Mouse (Mus musculus): Measurements from ENCODE around the gene Mtmr12.

The Mtmr12 gene

GRCm38 (mm10) chr15:12232429-12232828 lies 27.6 kb downstream of the Mtmr12 start:
- in situ Hi-C loops (cut with MboI; ENCODE audit: low sequenced_read_pairs) = no loop called here

- in situ Hi-C loops (cut with MboI; ENCODE audit: low sequenced_read_pairs) = no loop called here
Measured at GRCm38 (mm10) chr15:12233021-12233420, 28.2 kb downstream of the Mtmr12 start.

DNA sequence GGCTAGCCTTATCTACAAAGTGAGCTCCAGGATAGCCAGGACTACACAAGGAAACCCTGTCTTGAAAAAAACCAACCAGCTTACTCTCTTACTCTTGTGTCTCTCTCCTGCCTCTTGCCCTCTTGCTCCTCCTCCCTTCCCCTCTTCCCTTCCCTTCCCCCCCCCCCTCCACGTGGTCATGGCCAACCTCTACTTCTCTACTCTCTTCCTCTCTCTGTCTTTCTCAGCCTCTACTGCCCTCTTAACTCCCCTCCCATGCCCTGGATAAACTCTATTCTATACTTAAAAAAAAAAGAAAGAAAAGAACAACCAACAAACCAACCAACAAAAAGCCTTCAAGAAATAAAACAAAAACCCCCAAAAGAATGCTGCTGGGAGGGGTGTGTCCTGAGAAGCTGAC lies 30.7 kb downstream of the Mtmr12 start:
- in situ Hi-C loops (cut with MboI; ENCODE audit: low sequenced_read_pairs) = no loop called here

GRCm38 (mm10) chr15:12235983-12236382 lies 31.2 kb downstream of the Mtmr12 start:
- in situ Hi-C loops (cut with MboI; ENCODE audit: low sequenced_read_pairs) = no loop called here

- in situ Hi-C loops (cut with MboI; ENCODE audit: low sequenced_read_pairs) = no loop called here
Measured at GRCm38 (mm10) chr15:12236961-12237360, 32.1 kb downstream of the Mtmr12 start.

DNA sequence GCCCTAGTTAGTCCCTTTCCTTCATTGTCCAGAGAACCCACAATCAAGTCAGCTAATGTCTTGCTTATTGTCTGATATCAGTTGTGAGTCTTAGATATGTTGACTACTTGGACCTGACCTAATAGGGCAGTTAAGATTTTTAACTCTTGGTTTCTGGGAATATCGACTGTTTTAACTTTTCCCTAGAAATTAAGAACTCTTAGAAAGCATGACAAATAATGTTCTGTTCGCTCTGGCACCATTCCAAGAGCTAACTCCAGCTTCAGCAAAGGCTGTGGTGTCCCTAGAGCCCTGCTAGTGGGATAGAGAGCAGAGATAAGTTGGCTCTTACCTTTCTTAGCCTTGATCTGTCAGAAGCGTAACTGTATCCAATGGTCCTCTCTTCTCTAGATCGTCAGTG lies 32.7 kb downstream of the Mtmr12 start:
- in situ Hi-C loops (cut with MboI; ENCODE audit: low sequenced_read_pairs) = no loop called here

GRCm38 (mm10) chr15:12238337-12238736 lies 33.5 kb downstream of the Mtmr12 start:
- in situ Hi-C loops (cut with MboI; ENCODE audit: low sequenced_read_pairs) = no loop called here

DNA sequence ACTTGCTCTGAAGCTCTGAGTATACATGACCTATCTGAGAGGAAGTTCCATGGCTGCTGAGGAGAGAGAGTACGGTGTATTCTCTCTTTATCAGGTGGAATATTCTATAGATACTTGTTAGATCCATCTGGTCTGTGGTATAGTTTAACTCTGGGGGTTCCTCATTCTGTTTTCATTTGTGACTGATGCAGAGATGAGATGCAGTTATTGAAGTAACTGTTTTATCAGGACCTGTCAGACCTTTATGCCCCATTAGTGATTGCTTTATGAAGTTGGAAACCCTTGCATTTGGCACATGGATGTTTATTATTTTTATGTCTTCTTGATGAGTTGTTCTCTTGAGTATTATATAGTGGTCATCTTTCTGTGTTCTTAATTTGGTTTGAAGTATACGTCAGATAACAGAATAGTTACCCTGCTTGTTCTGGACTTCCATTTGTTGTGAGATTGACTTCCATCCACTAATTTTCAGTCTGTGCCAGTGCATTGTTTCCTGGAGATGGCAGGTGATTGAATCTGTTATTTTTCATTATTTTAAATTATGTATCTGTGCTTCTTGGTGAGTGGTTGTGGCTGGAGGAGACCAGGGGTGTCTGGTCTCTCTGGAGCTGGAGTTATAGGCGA lies 36.0 kb downstream of the Mtmr12 start:
- in situ Hi-C loops (cut with MboI; ENCODE audit: low sequenced_read_pairs) = no loop called here

- in situ Hi-C loops (cut with MboI; ENCODE audit: low sequenced_read_pairs) = no loop called here
Measured at GRCm38 (mm10) chr15:12243792-12244191, 39.0 kb downstream of the Mtmr12 start.

DNA sequence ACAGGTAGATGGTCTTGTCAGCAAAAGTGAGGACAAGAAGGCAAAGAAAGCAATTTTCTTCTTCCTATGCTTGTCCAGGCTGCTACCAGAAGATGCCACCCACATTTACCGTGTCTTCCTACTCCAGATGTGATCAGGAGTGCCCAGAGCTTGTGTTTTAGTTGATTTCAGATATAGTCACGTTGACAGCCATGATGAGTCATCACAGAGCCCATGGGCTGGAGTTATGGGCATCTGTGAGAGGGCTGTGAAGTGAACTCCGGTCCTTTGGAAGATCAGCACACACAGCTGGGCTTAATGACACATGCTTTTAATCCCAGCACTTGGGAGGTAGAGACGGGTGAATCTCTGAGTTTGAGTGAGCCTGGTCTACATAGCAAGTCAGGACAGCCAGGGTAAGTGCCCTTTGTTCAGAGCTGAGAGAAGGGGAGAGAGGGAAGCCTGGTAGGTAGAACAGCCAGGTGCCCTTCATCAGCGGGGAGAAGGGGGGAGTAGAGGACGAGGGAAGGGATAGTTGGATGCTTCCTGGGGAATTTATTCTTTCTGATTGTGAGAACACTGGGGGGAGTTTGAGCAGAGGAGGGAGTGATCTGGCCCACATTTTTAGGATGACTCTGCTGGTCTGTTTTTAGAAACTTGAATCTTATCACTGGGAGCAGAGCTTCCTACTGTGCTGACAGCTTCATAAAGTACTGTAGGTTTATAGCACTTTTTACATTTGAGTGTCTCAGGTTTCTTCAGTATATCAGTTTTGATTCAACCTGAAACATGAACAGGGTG lies 40.9 kb downstream of the Mtmr12 start:
- in situ Hi-C loops (cut with MboI; ENCODE audit: low sequenced_read_pairs) = no loop called here

DNA sequence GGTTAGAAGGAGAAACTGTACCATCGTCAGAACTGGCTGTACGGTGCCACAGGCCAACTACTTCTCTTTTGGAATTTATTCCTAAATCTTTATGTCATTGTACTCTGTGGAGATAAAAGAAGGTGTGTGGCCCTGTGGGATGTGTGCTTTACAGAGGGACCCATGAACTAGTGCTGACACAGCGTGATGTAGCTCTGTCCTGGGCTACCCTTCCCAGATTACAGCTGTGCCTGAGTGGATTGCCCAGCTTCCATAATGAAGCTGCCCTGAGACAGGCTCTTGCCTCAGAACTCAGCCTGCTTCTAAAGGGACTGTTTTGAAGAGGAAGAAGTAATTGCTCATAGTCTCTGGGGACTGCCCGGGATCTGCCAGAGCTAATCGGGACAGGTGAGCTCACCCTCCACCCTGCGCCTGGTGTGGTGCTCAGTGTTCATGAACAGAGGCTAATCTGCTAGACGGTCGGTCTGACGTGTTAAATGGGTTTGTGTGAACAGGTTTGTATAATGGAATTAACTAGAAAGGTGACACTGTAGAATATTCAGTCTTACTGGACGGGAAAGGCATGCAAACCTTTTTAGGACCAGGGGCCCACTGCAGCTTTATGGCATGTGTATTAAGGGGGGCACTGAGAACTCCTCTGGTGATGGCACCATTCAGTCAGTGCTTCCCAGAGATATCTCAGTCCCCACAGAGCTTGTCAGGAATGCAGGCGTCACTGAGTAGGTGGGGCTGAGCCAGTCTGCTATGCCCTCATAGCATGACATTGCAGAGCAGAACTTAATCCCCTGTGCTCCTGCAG lies 41.7 kb downstream of the Mtmr12 start:
- in situ Hi-C loops (cut with MboI; ENCODE audit: low sequenced_read_pairs) = no loop called here

GRCm38 (mm10) chr15:12247159-12247603 lies 42.4 kb downstream of the Mtmr12 start:
- in situ Hi-C loops (cut with MboI; ENCODE audit: low sequenced_read_pairs) = no loop called here

DNA sequence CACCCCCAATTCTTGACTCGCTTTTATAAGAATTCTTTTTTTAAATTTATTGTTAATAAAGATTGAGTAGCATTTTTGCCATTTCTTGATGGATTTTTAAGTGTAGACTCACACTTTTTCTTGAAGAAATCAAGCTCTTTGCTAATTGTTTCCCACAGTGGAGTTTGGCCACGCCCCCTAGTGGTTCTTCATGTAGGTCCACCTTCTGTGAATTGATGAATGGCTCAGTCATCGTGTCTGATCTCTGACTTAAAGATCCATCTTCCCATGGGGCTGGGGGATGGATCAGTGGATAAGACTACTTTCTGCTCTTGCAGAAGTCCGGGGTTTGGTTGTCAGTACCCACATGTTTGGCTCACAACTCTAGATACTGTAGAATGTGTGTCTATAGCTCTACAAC lies 43.5 kb downstream of the Mtmr12 start:
- in situ Hi-C loops (cut with MboI; ENCODE audit: low sequenced_read_pairs) = no loop called here

DNA sequence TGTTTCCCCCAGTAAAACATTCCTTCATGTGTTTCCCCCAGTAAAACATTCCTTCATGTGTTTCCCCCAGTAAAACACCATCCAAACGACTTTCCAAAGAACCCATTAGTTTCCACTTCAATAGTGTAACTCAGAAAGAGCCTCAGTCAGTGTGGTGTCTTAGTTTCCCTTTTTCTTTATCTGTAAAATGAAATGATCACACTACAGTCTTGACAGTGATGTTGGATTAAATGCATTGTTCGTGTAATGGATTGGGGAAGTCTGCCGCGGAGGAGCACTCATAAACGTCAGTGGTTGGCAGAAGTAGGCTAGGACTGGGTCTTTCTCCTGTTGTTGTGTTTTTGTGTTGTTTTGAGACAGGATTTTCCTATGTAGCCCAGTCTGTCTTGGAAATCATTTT lies 45.5 kb downstream of the Mtmr12 start:
- in situ Hi-C loops (cut with MboI; ENCODE audit: low sequenced_read_pairs) = no loop called here

- in situ Hi-C loops (cut with MboI; ENCODE audit: low sequenced_read_pairs) = no loop called here
Measured at GRCm38 (mm10) chr15:12251416-12252140, 46.8 kb downstream of the Mtmr12 start.

DNA sequence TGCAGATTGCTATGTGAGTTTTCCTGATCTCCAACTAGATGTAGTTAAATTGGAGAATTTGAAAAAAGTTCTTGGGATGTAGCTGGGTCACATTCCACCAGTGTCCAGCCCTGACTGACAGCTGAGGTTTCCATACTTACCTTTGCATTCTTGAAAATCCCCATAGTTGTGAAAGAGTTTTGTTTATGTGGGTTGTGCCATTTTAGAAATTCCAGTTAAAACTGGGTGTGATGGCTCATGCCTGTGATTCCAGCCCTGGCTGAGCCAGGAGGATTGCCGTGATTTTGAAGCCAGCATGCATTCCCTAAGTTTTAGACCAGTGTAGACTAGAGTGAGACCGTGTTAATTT lies 47.3 kb downstream of the Mtmr12 start:
- in situ Hi-C loops (cut with MboI; ENCODE audit: low sequenced_read_pairs) = no loop called here

DNA sequence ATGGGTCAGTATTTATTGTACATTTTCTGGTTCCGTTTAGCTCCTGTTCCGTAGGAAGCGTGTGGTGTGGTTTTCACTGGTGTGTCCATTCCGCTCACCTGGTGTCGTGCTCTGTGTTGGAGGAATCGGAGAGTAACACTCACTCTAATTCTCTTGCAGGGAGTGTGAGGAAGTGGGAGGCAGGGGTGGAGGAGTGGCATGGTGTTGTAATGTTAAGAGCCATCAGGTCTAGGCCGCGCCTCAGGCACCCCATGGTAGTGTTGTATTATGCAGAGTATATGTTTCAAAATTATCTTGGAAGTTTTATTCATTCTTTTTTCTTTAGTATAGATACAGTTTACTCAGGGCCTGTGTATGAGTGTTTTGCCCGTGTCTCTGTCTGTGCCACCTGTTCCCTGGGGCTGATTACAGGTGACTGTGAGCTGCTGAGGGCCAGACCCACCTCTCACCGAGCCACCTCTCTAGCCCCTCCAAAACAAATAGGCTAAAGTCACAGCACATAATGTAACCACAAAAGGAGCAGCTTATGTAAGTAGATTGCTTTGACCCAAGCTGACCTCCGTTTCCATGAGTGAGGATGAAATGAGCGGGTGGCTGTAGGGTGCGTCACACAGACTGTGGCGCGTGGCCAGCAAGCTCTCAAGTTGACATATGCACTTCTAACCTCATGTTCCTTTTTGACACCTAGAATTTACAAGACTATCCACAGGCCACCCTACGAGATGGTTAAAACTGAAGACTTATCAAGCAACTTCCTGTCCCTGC lies 53.1 kb downstream of the Mtmr12 start:
- in situ Hi-C loops (cut with MboI; ENCODE audit: low sequenced_read_pairs) = no loop called here

DNA sequence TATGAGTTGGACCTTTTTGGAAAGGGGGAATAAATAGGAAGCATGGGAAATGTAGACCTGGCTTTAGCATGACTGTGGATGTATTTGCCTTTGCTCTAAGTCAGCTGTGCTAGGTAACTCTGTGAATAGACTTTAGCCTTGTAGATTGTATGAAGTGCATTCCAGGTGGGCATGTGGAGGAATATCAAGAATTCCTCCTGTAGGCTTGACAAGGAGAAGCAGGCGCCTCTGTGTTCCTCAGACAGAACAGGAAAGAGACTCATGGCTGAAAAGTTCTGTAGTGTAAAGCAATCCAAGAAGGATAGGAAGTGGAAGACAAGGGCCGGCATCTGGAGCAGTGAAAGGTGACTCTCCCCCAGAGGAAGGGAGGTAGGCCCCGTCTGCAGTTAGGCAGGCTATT lies 58.2 kb downstream of the Mtmr12 start:
- in situ Hi-C loops (cut with MboI; ENCODE audit: low sequenced_read_pairs) = loop anchor here (10.0 kb wide), 1 partner anchor 288 kb away; no protein-coding TSS in a partner anchor

DNA sequence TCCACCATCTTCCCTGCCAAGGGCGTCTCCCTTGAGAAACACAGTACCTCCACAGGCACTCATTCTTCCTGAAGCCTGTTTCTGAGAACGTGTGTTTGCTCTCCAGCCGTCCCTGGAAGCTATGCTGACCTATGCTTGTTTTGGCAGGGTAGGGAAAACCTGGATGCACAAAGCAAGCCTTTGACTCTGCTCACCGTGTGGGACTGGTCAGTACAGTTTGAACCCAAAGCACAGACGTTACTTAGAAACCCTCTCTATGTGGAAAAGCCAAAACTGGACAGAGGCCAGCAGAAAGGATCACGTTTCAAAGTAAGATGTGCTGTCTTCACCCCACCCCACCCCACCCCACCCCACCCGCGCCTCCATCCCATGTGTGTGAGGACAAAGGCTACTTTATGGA lies 61.6 kb downstream of the Mtmr12 start:
- in situ Hi-C loops (cut with MboI; ENCODE audit: low sequenced_read_pairs) = loop anchor here (10.0 kb wide), 1 partner anchor 292 kb away; no protein-coding TSS in a partner anchor

DNA sequence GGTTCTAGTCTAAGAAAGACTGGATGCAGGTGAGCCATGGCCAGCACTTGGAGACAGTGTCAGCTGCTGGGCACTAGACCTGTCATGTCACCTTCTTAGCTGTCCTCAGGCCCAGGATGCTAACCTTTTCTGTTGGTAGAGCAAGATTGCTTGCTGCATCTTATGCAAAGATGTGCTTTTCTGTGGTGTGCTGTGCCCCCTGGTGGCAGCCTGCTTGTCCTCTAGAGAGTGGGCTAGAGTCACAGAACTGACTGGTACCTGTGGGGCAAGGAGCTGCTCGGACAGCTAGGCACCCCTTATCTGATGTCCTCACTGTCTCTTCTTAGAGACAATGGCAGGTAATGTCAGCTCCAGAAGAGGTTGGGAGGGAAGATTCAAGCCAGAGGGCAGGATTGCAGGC lies 63.2 kb downstream of the Mtmr12 start:
- in situ Hi-C loops (cut with MboI; ENCODE audit: low sequenced_read_pairs) = loop anchor here (10.0 kb wide), 1 partner anchor 293 kb away; no protein-coding TSS in a partner anchor
